Mouse (Mus musculus) heart, adult 8-10 months (tissue): ENCODE measurements around the gene Alkbh3. TPM values are rescaled to one million over a fixed set of nuclear protein-coding genes. Genes with fewer than 3 reads are reported as not detected.
A peak's percentile ranks its signal among the peaks of the same experiment; 100 is the strongest.

Experiments used
- DNase-seq: peaks from one replicate; pipeline ENCODE4 v3.0.0; 2022; ENCODE audit warnings: low spot score
- total RNA-seq, 4 experiments: library from RNA; stranded (reverse); gene quantifications; 2 replicates each; pipeline ENCODE4 v1.2.4; 2022

The Alkbh3 gene
- total RNA-seq, 4 experiments from 2014 or later: 50.2 to 61.7 (median 59.9) TPM

DNA sequence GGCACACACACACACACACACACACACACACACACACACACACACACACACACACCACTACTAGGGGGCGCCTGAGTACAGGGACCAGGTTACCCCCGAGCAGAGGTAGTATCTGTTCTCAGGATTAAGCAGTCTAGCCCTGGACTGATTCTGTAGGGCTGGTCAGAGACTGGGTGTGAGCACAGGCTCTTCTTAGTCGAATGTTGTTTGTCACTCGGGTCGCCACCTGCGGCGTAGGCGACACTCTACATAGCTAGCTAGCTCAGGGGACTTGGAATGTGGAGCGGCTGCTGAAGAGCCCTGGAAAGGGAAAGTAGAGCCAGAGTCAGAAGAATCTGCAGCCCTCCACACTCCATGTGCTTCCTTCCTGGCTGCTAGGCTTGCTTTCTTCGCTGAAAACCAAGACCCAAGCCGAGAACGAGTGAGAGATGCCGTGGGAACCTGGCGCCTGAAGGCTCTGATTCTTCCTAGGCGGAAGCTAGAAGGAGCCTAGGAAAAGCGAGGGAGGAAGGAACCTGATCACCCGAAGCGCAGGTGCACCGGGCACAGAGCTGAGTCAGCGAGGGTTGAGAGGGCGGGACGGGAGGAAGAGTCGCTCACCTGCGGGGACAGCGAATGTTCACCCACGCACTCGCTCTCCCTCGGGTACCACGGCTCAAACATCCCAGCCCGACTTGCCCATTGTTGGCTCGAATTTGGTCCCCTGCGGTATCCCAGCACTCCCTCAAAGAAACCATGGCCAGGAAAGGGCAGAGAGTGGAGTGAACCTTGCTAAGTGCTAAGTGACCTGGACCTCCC is 55.6 kb downstream of the Alkbh3 start:
- no peak for DNase-seq

DNA sequence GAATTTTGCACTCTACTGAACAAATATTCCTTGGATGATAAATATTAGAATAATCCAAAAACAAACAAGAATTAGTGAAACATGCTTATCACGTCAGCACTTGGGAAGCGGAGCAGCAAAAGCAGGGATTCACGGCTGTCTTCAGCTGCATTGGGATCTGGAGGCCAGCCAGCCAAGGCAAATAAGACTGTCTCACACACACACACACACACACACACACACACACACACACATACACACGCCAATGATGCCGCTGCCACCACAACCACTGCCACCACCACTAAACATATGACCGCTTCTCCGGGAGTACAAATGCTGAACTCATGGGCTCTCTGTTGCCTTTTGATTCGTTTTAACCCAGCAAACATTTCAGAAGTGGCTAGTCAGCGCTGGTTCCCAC is 56.9 kb downstream of the Alkbh3 start:
- no peak for DNase-seq

DNA sequence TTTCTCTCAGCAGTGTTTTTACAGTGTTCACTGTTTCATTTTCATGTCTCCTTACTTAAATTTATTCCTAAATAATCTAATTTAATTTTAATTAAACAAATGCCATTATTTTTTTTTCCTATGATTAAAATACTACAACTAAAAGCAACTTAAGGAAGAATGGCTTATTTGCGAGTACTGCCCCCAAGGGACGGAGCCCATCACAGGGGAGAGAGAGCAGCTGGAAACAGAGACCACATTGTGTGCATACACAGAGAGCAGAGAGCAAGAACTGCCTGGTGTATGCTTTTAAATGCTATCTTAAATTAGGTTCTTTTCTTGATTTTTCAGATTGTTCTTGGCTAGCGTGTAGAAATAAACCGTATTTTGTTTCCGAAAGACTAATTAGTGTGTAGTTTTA is 63.6 kb downstream of the Alkbh3 start:
- DNase-seq: no peak

DNA sequence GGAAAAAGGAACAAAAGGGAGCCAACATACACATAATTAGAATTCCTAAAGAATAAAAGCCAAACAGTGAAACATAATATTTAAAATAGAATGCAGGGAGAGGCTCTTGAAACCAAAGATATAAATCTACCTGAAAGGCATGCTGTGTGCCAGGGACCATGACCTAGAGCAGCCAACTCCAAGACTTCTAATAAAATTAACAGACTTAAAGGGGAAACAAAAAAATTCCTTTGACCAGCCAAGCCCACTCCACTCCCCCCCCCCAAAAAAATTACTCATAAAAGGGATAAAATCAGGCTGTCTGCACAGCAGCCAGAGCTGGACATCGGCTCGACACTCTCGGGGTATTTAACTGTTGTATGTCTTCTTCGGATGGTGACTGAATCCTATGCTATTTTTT is 65.8 kb downstream of the Alkbh3 start:
- DNase-seq: no peak

DNA sequence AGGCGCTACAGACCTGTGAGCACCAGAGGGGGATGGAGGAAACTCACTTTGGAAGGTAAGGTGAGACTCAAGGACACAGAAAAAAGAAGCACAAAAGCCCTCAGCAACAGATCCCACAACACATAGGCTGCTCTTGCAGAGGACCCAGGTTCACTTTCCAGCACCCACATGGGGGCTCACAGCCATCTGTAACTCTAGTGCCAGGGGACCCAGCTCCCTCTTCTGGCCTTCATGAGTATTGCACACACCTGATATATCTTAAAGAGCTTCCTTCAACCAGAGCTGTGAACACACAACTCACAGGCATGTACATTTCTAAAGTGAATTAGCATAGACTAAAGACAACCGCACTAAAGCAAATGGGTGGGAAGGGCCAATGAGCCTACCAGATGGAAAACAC is 66.5 kb downstream of the Alkbh3 start:
- no peak for DNase-seq

DNA sequence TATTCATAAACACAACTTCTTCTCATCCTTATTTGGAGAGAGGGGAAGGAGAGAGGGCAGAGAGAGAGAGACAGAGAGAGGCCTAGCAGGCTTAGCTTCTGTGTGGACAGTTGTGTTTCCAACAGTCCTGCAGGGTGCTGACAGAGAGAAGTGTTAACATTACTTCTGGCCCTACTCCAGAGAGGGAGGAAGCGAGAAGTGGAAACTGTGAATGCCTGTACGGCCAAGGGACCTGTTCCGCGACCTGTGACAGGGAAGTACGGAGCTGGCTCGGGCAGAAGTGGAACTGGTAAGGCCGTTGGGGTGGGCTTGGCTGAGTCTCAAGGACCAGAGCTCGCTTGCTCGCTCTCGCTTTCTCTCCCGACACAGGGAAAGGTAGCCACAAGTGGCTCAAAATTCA is 68.9 kb downstream of the Alkbh3 start:
- peak; percentile 44 for DNase-seq

DNA sequence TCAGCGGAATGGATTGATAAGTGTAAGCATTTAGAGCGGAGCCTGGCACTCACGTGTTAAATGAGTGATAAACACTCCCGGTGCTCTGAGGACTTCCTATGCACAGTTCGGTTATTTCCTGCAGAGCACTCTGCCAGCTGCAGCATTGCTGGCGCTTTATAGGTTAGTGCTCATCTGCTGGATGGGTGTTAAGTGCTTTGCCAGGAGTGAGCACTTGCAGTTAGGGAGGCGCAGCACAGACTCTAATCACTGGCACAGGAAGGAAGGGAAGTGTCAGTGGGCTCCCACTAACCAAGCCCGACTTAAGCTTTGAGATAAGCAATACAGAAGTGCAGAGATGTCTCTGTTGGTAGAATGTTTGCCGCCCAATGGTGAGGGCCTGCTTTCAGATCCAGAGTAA is 72.1 kb downstream of the Alkbh3 start:
- DNase-seq: no peak

Other genes with a start within 250 kb of the Alkbh3 start
- 10 to 100 TPM; 40.9 to 43.0 (median 42.0) TPM for gene Ext2, start 188.2 kb downstream of the Alkbh3 start, total RNA-seq
- gene Accs, start 160.9 kb downstream of the Alkbh3 start, total RNA-seq: 1 to 10 TPM; 4.1 to 9.5 (median 5.7) TPM
- gene Accsl, start 141.7 kb downstream of the Alkbh3 start, total RNA-seq: not detected
- gene Gm13889, start 53.6 kb downstream of the Alkbh3 start, total RNA-seq: 10 to 100 TPM in 1 of 4 experiments, 1 to 10 TPM in 3; 6.9 to 10.7 (median 8.7) TPM
- not detected for gene Gm27027, start 14.5 kb downstream of the Alkbh3 start, total RNA-seq
- 10 to 100 TPM; 17.5 to 19.1 (median 18.4) TPM for gene Hsd17b12, start 147.2 kb upstream of the Alkbh3 start, total RNA-seq